Mouse (Mus musculus): ENCODE measurements around the gene Kcna2.

The Kcna2 gene

GRCm38 (mm10) chr3:107100811-107101455 is at the start of gene Kcna2:
TSS of gene Kcna2 (plus strand) at chr3:107101146.
- no peak for DNase-seq (ENCODE audit: low spot score)

GRCm38 (mm10) chr3:107061468-107061867 is 39.5 kb upstream of the Kcna2 start:
- DNase-seq (ENCODE audit: low spot score), result no peak

GRCm38 (mm10) chr3:107062771-107063170 is 38.2 kb upstream of the Kcna2 start:
- no peak for DNase-seq (ENCODE audit: low spot score)

- no peak for DNase-seq (ENCODE audit: low spot score)
Measured at GRCm38 (mm10) chr3:107065510-107066095, 35.3 kb upstream of the Kcna2 start.

- no peak for DNase-seq (ENCODE audit: low spot score)
Measured at GRCm38 (mm10) chr3:107066165-107066850, 34.6 kb upstream of the Kcna2 start.

- DNase-seq (ENCODE audit: low spot score), result no peak
Measured at GRCm38 (mm10) chr3:107067245-107067644, 33.7 kb upstream of the Kcna2 start.

GRCm38 (mm10) chr3:107073863-107074262 is 27.1 kb upstream of the Kcna2 start:
- no peak for DNase-seq (ENCODE audit: low spot score)

GRCm38 (mm10) chr3:107075705-107076104 is 25.2 kb upstream of the Kcna2 start:
- DNase-seq (ENCODE audit: low spot score), result no peak

GRCm38 (mm10) chr3:107076658-107077057 is 24.3 kb upstream of the Kcna2 start:
- no peak for DNase-seq (ENCODE audit: low spot score)

GRCm38 (mm10) chr3:107077101-107077500 is 23.8 kb upstream of the Kcna2 start:
- no peak for DNase-seq (ENCODE audit: low spot score)

- DNase-seq (ENCODE audit: low spot score), result no peak
Measured at GRCm38 (mm10) chr3:107080803-107081202, 20.1 kb upstream of the Kcna2 start.

GRCm38 (mm10) chr3:107081227-107081626 is 19.7 kb upstream of the Kcna2 start:
- DNase-seq (ENCODE audit: low spot score), result no peak

GRCm38 (mm10) chr3:107084586-107084985 is 16.4 kb upstream of the Kcna2 start:
- DNase-seq (ENCODE audit: low spot score), result no peak

GRCm38 (mm10) chr3:107087410-107087809 is 13.5 kb upstream of the Kcna2 start:
- DNase-seq (ENCODE audit: low spot score), result no peak

GRCm38 (mm10) chr3:107088820-107089219 is 12.1 kb upstream of the Kcna2 start:
- DNase-seq (ENCODE audit: low spot score), result no peak

- DNase-seq (ENCODE audit: low spot score), result no peak
Measured at GRCm38 (mm10) chr3:107089475-107089874, 11.5 kb upstream of the Kcna2 start.

GRCm38 (mm10) chr3:107090001-107090400 is 10.9 kb upstream of the Kcna2 start:
- no peak for DNase-seq (ENCODE audit: low spot score)

GRCm38 (mm10) chr3:107090403-107091150 is 10.4 kb upstream of the Kcna2 start:
- no peak for DNase-seq (ENCODE audit: low spot score)

- DNase-seq (ENCODE audit: low spot score), result no peak
Measured at GRCm38 (mm10) chr3:107094028-107094427, 6.9 kb upstream of the Kcna2 start.

GRCm38 (mm10) chr3:107096269-107096731 is 4.6 kb upstream of the Kcna2 start:
- DNase-seq (ENCODE audit: low spot score), result no peak

- no peak for DNase-seq (ENCODE audit: low spot score)
Measured at GRCm38 (mm10) chr3:107099866-107100265, 1.1 kb upstream of the Kcna2 start.

GRCm38 (mm10) chr3:107101456-107101786 is 475 bp downstream of the Kcna2 start:
- DNase-seq (ENCODE audit: low spot score), result no peak
